9 mouse cellular contexts compared by ENCODE assay signal in genomic region chr6:94789308-94789763, GRCm38 (mm10).
DNase-seq lines count a peak whose midpoint lies in the region; ATAC-seq lines count a peak whose summit lies in the region.
"Had no signal": no experiment of that assay in that cellular context is flagged by ENCODE, and none has a peak within 500 bp of the region (broad histone marks: within the 10 kb centered on the region; RNA-seq: fewer than 3 reads in every experiment).

No protein-coding gene starts in this region.

- no peaks in the 10 kb centered on the region for H3K4me1 ChIP-seq in kidney, embryonic 14.5 days (ENCODE audit: control insufficient read depth, insufficient read depth, low read length)
- peaks cover 9% of the 10 kb centered on the region for H3K4me1 ChIP-seq in forebrain, embryonic 14.5 days (ENCODE audit: control insufficient read depth, insufficient read depth, low read length)

- no peak for ATAC-seq in kidney, embryonic 14.5 days (ENCODE audit: low FRiP score, low TSS enrichment)
- ATAC-seq in forebrain, embryonic 14.5 days, result peak; percentile 85

- no peak overlapping the region for H3K9ac ChIP-seq in kidney, embryonic 14.5 days (ENCODE audit: low read depth, low read length)
- no peak overlapping the region for H3K9ac ChIP-seq in forebrain, embryonic 14.5 days (ENCODE audit: low read length)

- no peak overlapping the region for H3K4me3 ChIP-seq in kidney, embryonic 14.5 days (ENCODE audit: low read length)
- no peak overlapping the region for H3K4me3 ChIP-seq in forebrain, embryonic 14.5 days (ENCODE audit: low read depth, low read length)

- peak; percentile 77 for DNase-seq in kidney, adult 11 months
- peak; percentile 64 for DNase-seq in NIH3T3 (ENCODE audit: low read depth)
- peak; percentile 84 for DNase-seq in forebrain, embryonic 14.5 days (ENCODE audit: low spot score)
- DNase-seq in kidney, postnatal 36 days, result peak; percentile 78 to 88
- no peak for DNase-seq in heart, adult 9 months (ENCODE audit: low spot score in 2 of 2)
- no peak for DNase-seq in thymus, postnatal 14 days
- no peak for DNase-seq in urinary bladder, postnatal 4 days (ENCODE audit: low spot score in 2 of 2)
- DNase-seq: lung, postnatal 4 days had no signal

- H3K9me3 ChIP-seq in kidney, embryonic 14.5 days (ENCODE audit: control insufficient read depth, low read length), result no peaks in the 10 kb centered on the region
- no peaks in the 10 kb centered on the region for H3K9me3 ChIP-seq in forebrain, embryonic 14.5 days (replicated peaks; ENCODE audit: control insufficient read depth, low read length)

- WGBS in kidney, embryonic 14.5 days, result 75% methylated on average over 5 of the region's 5 CpGs
- WGBS in forebrain, embryonic 14.5 days, result 33% methylated on average over 5 of the region's 5 CpGs

- no peak overlapping the region for H3K27ac ChIP-seq in kidney, embryonic 14.5 days (ENCODE audit: low read depth, low read length)
- no peak overlapping the region for H3K27ac ChIP-seq in forebrain, embryonic 14.5 days (ENCODE audit: low read depth, low read length)

- no peaks in the 10 kb centered on the region for H3K27me3 ChIP-seq in kidney, embryonic 14.5 days (ENCODE audit: control insufficient read depth, insufficient read depth, low read length)
- H3K27me3 ChIP-seq in forebrain, embryonic 14.5 days (replicated peaks; ENCODE audit: control insufficient read depth, insufficient read depth, low read length), result no peaks in the 10 kb centered on the region

- H3K4me2 ChIP-seq in kidney, embryonic 14.5 days (replicated peaks; ENCODE audit: low read depth, low read length), result no peak overlapping the region
- H3K4me2 ChIP-seq in forebrain, embryonic 14.5 days (ENCODE audit: low read length), result no peak overlapping the region

- no peaks in the 10 kb centered on the region for H3K36me3 ChIP-seq in kidney, embryonic 14.5 days (ENCODE audit: control insufficient read depth, insufficient read depth, low read length)
- no peaks in the 10 kb centered on the region for H3K36me3 ChIP-seq in forebrain, embryonic 14.5 days (ENCODE audit: control insufficient read depth, insufficient read depth, low read length)

Comparison
In these comparisons a context has a peak if more than half of its experiments do, and no peak if none do; other contexts are left out.
1. DNase-seq: peak in kidney, adult 11 months (single experiment), NIH3T3 (single experiment), forebrain, embryonic 14.5 days (single experiment) and kidney, postnatal 36 days (2 of 2); none in heart, adult 9 months (0 of 2), thymus, postnatal 14 days (single experiment) and urinary bladder, postnatal 4 days (0 of 2).